12 mouse cellular contexts compared by ENCODE assay signal in genomic region chr3:101652967-101653366, GRCm38 (mm10). TPM values are rescaled to one million over a fixed set of nuclear protein-coding genes. Genes with fewer than 3 reads are reported as not detected.
DNase-seq lines count a peak whose midpoint lies in the region; ATAC-seq lines count a peak whose summit lies in the region.
"Had no signal": no experiment of that assay in that cellular context is flagged by ENCODE, and none has a peak within 500 bp of the region (broad histone marks: within the 10 kb centered on the region; RNA-seq: fewer than 3 reads in every experiment).

No protein-coding gene starts in this region.

- no peak overlapping the region for H3K9ac ChIP-seq in hindbrain, embryonic 14.5 days
- H3K9ac ChIP-seq in forebrain, embryonic 14.5 days (ENCODE audit: low read length) = no peak overlapping the region
- H3K9ac ChIP-seq: liver, embryonic 13.5 days had no signal

- H3K4me1 ChIP-seq in hindbrain, embryonic 14.5 days (replicated peaks; ENCODE audit: control insufficient read depth, insufficient read depth, low read length) = no peaks in the 10 kb centered on the region
- peaks cover 8% of the 10 kb centered on the region; the same call in 1 of the 2 replicates for H3K4me1 ChIP-seq in hindbrain, embryonic 10.5 days (replicated peaks)
- H3K4me1 ChIP-seq in forebrain, embryonic 14.5 days (ENCODE audit: control insufficient read depth, insufficient read depth, low read length) = no peaks in the 10 kb centered on the region
- H3K4me1 ChIP-seq: liver, embryonic 13.5 days had no signal

- no peaks in the 10 kb centered on the region for H3K27me3 ChIP-seq in hindbrain, embryonic 14.5 days (ENCODE audit: control insufficient read depth, insufficient read depth, low read length)
- H3K27me3 ChIP-seq in hindbrain, embryonic 10.5 days (ENCODE audit: insufficient read depth, poor library complexity, severe bottlenecking) = no peaks in the 10 kb centered on the region
- no peaks in the 10 kb centered on the region for H3K27me3 ChIP-seq in forebrain, embryonic 14.5 days (replicated peaks; ENCODE audit: control insufficient read depth, insufficient read depth, low read length)
- H3K27me3 ChIP-seq: liver, embryonic 13.5 days had no signal

- no peak for ATAC-seq in hindbrain, embryonic 14.5 days (ENCODE audit: low FRiP score)
- ATAC-seq in forebrain, embryonic 14.5 days = no peak
- ATAC-seq: lung, postnatal 0 days had no signal

- no peak for DNase-seq in hindbrain, embryonic 14.5 days (ENCODE audit: low spot score)
- no peak for DNase-seq in hindbrain, embryonic 10.5 days (ENCODE audit: low spot score)
- peak; percentile 47 for DNase-seq in left cerebral cortex, postnatal 4 days
- no peak for DNase-seq in left cerebral cortex, postnatal 10 days (ENCODE audit: extremely low spot score in 1 of 2, low spot score in 2 of 2)
- peak; percentile 63 to 73 for DNase-seq in cerebellum, adult 18-20 months
- peak; percentile 45 to 58 for DNase-seq in cerebellum, postnatal 36 days
- DNase-seq in thymus, postnatal 14 days = no peak
- no peak for DNase-seq in forebrain, embryonic 14.5 days (ENCODE audit: low spot score)
- DNase-seq: heart, postnatal 14 days; liver, embryonic 13.5 days had no signal

- 60% methylated on average over 2 of the region's 2 CpGs for WGBS in hindbrain, embryonic 14.5 days
- WGBS in hindbrain, embryonic 10.5 days = 79% methylated on average over 2 of the region's 2 CpGs
- WGBS in forebrain, embryonic 14.5 days = 79% methylated on average over 2 of the region's 2 CpGs

- no peak overlapping the region for H3K4me3 ChIP-seq in hindbrain, embryonic 14.5 days (replicated peaks; ENCODE audit: low read length)
- H3K4me3 ChIP-seq in hindbrain, embryonic 10.5 days = no peak overlapping the region
- H3K4me3 ChIP-seq in forebrain, embryonic 14.5 days (ENCODE audit: low read depth, low read length) = no peak overlapping the region
- H3K4me3 ChIP-seq: limb, embryonic 10.5 days; liver, embryonic 13.5 days had no signal

- 0 out of 2 replicates have a peak overlapping the region, but pooled peaks have one; percentile 7 for H3K27ac ChIP-seq in hindbrain, embryonic 14.5 days
- H3K27ac ChIP-seq in hindbrain, embryonic 10.5 days = no peak overlapping the region
- no peak overlapping the region for H3K27ac ChIP-seq in forebrain, embryonic 14.5 days (ENCODE audit: low read depth, low read length)
- H3K27ac ChIP-seq: limb, embryonic 10.5 days; liver, embryonic 13.5 days had no signal

- H3K4me2 ChIP-seq in hindbrain, embryonic 14.5 days (replicated peaks) = no peak overlapping the region
- H3K4me2 ChIP-seq in forebrain, embryonic 14.5 days (ENCODE audit: low read length) = no peak overlapping the region
- H3K4me2 ChIP-seq: liver, embryonic 13.5 days had no signal

- intact Hi-C loops in left cerebral cortex, postnatal 4 days (cut with DNase I) = no loop called here
- intact Hi-C loops in left cerebral cortex, postnatal 10 days (cut with DNase I) = no loop called here

- H3K36me3 ChIP-seq in hindbrain, embryonic 14.5 days (replicated peaks; ENCODE audit: control insufficient read depth, insufficient read depth) = no peaks in the 10 kb centered on the region
- H3K36me3 ChIP-seq in hindbrain, embryonic 10.5 days = no peaks in the 10 kb centered on the region
- H3K36me3 ChIP-seq in forebrain, embryonic 14.5 days (ENCODE audit: control insufficient read depth, insufficient read depth, low read length) = no peaks in the 10 kb centered on the region
- H3K36me3 ChIP-seq: limb, embryonic 10.5 days; liver, embryonic 13.5 days had no signal

- H3K9me3 ChIP-seq in hindbrain, embryonic 14.5 days (ENCODE audit: control insufficient read depth, low read length) = no peaks in the 10 kb centered on the region
- no peaks in the 10 kb centered on the region for H3K9me3 ChIP-seq in hindbrain, embryonic 10.5 days
- H3K9me3 ChIP-seq in forebrain, embryonic 14.5 days (replicated peaks; ENCODE audit: control insufficient read depth, low read length) = no peaks in the 10 kb centered on the region
- H3K9me3 ChIP-seq: limb, embryonic 10.5 days; liver, embryonic 13.5 days had no signal

RNA-seq across cellular contexts. Expression of gene Atp1a1, which starts 48.5 kb away (rescaled TPM):
- 105 and 112 TPM in 2 replicates for polyA plus RNA-seq in hindbrain, embryonic 14.5 days (2014; fragmentation: Nextera tagmentation; extraction: Ambion mirVana)
- 50.2 and 63.3 TPM in 2 replicates for polyA plus RNA-seq in hindbrain, embryonic 10.5 days (2016; fragmentation: Nextera tagmentation; extraction: Ambion mirVana)
- total RNA-seq in left cerebral cortex, postnatal 4 days (2021) = 100 to 1,000 TPM; 205 to 223 TPM
- total RNA-seq in left cerebral cortex, postnatal 10 days (2021) = 100 to 1,000 TPM; 622 to 655 TPM
- polyA plus RNA-seq in forebrain, embryonic 14.5 days (2014; fragmentation: Nextera tagmentation; extraction: Ambion mirVana) = 50.8 and 64.9 TPM in 2 replicates

Comparison
In these comparisons a context has a peak if more than half of its experiments do, and no peak if none do; other contexts are left out.
1. DNase-seq: peak in left cerebral cortex, postnatal 4 days (single experiment), cerebellum, adult 18-20 months (2 of 2) and cerebellum, postnatal 36 days (2 of 2); none in hindbrain, embryonic 14.5 days (single experiment), hindbrain, embryonic 10.5 days (single experiment), left cerebral cortex, postnatal 10 days (0 of 2), thymus, postnatal 14 days (single experiment) and forebrain, embryonic 14.5 days (single experiment).